Mouse (Mus musculus): ENCODE results near the gene Nmrk2.

Gene Nmrk2

GRCm38 (mm10) chr10:81216260-81216659 is 14.4 kb upstream of the Nmrk2 start:
- no peak for DNase-seq

- DNase-seq: no peak
Observed at GRCm38 (mm10) chr10:81210154-81210553, 8.3 kb upstream of the Nmrk2 start.

- DNase-seq: no peak
Observed at GRCm38 (mm10) chr10:81204137-81204536, 2.3 kb upstream of the Nmrk2 start.

- no peak for DNase-seq
Observed at GRCm38 (mm10) chr10:81202978-81203720, 1.3 kb upstream of the Nmrk2 start.

GRCm38 (mm10) chr10:81200605-81201287 is 1.1 kb downstream of the Nmrk2 start:
- DNase-seq: no peak

GRCm38 (mm10) chr10:81200141-81200540 is 1.7 kb downstream of the Nmrk2 start:
- no peak for DNase-seq

- no peak for DNase-seq
Observed at GRCm38 (mm10) chr10:81198990-81199389, 2.9 kb downstream of the Nmrk2 start.

GRCm38 (mm10) chr10:81198230-81198629 is 3.6 kb downstream of the Nmrk2 start:
- peak; percentile 30 for DNase-seq

GRCm38 (mm10) chr10:81197305-81197704 is 4.5 kb downstream of the Nmrk2 start:
- no peak for DNase-seq

GRCm38 (mm10) chr10:81196470-81197065 is 5.3 kb downstream of the Nmrk2 start:
- DNase-seq: no peak

- no peak for DNase-seq
Observed at GRCm38 (mm10) chr10:81195300-81195699, 6.6 kb downstream of the Nmrk2 start.

- no peak for DNase-seq
Observed at GRCm38 (mm10) chr10:81193991-81194774, 7.7 kb downstream of the Nmrk2 start.

- peak; percentile 55 for DNase-seq
Observed at GRCm38 (mm10) chr10:81192968-81193501, 8.8 kb downstream of the Nmrk2 start.

GRCm38 (mm10) chr10:81192270-81192967 is 9.4 kb downstream of the Nmrk2 start:
- DNase-seq: peak; percentile 83

- DNase-seq: peak; percentile 26
Observed at GRCm38 (mm10) chr10:81191342-81191982, 10.4 kb downstream of the Nmrk2 start.

GRCm38 (mm10) chr10:81190912-81191321 is 10.9 kb downstream of the Nmrk2 start:
- DNase-seq: peak; percentile 24

- DNase-seq: peak; percentile 29
Observed at GRCm38 (mm10) chr10:81190236-81190911, 11.5 kb downstream of the Nmrk2 start.

- DNase-seq: no peak
Observed at GRCm38 (mm10) chr10:81189821-81190220, 12.0 kb downstream of the Nmrk2 start.

GRCm38 (mm10) chr10:81187161-81187560 is 14.7 kb downstream of the Nmrk2 start:
- no peak for DNase-seq

GRCm38 (mm10) chr10:81184765-81185164 is 17.1 kb downstream of the Nmrk2 start:
- no peak for DNase-seq

GRCm38 (mm10) chr10:81183805-81184204 is 18.0 kb downstream of the Nmrk2 start, which contains the start of gene 4930442H23Rik:
TSS of gene 4930442H23Rik (minus strand) at chr10:81183849.
- DNase-seq: no peak
